Mouse (Mus musculus): ENCODE results near the gene Ube2e1.
"Not testable (repeated sequence)": the region's sequence is repeated elsewhere in the genome, so short reads cannot be mapped to it uniquely, and the experiment has no call there.

The Ube2e1 gene

GRCm38 (mm10) chr14:18261203-18261602 lies 70.5 kb downstream of the Ube2e1 start:
- peak; percentile 52 for DNase-seq (ENCODE audit: low read depth, low spot score)

- DNase-seq (ENCODE audit: low read depth, low spot score) = peak; percentile 24
These were observed 89.0 kb downstream of the Ube2e1 start for GRCm38 (mm10) chr14:18242638-18243130.

- no peak for DNase-seq (ENCODE audit: low read depth, low spot score)
These were observed 89.9 kb downstream of the Ube2e1 start for GRCm38 (mm10) chr14:18241786-18242185.

- DNase-seq (ENCODE audit: low read depth, low spot score) = no peak
These were observed 91.5 kb downstream of the Ube2e1 start for GRCm38 (mm10) chr14:18240132-18240531.

GRCm38 (mm10) chr14:18238750-18239731 lies 92.6 kb downstream of the Ube2e1 start, which contains the start of gene Nr1d2:
Gene Nr1d2, minus strand, starts transcription at chr14:18239127.
- DNase-seq (ENCODE audit: low read depth, low spot score) = peak; percentile 100

- DNase-seq (ENCODE audit: low read depth, low spot score) = peak; percentile 98
These were observed 93.4 kb downstream of the Ube2e1 start for GRCm38 (mm10) chr14:18238131-18238749.

GRCm38 (mm10) chr14:18237381-18237780 lies 94.3 kb downstream of the Ube2e1 start:
- no peak for DNase-seq (ENCODE audit: low read depth, low spot score)

GRCm38 (mm10) chr14:18236496-18237235 lies 95.0 kb downstream of the Ube2e1 start:
- not testable (repeated sequence) for DNase-seq (ENCODE audit: low read depth, low spot score)

- DNase-seq (ENCODE audit: low read depth, low spot score) = no peak
These were observed 97.4 kb downstream of the Ube2e1 start for GRCm38 (mm10) chr14:18233981-18234960.

- no peak for DNase-seq (ENCODE audit: low read depth, low spot score)
These were observed 98.6 kb downstream of the Ube2e1 start for GRCm38 (mm10) chr14:18233076-18233475.

Data from ZHBTc4 (cell line).